Mouse (Mus musculus) forebrain, embryonic 10.5 days (tissue): Measurements from ENCODE around the gene Ckap4. TPM values are rescaled to one million over a fixed set of nuclear protein-coding genes. Genes with fewer than 3 reads are reported as not detected.
"Not testable (repeated sequence)": the region's sequence is repeated elsewhere in the genome, so short reads cannot be mapped to it uniquely, and the experiment has no call there.

ENCODE experiments used
- DNase-seq: peaks from one replicate; pipeline ENCODE4 v3.0.0-alpha.2; 2017; ENCODE audit warnings: low spot score; ENCODE audit errors: extremely low spot score
- H3K27ac ChIP-seq: fragments of 300-500 bp; sonication (generic); 2 replicates; pipeline ENCODE4 v1.5.1; 2016; ENCODE audit warnings: mild to moderate bottlenecking
- H3K27me3 ChIP-seq: fragments of 300-500 bp; sonication (generic); 2 replicates; pipeline ENCODE4 v1.6.1; 2016; ENCODE audit warnings: mild to moderate bottlenecking; ENCODE audit not compliant: poor library complexity, severe bottlenecking
- H3K36me3 ChIP-seq: fragments of 300-500 bp; sonication (generic); replicated peaks from 2 replicates; pipeline ENCODE4 v1.6.1; 2016; ENCODE audit warnings: mild to moderate bottlenecking, moderate library complexity
- H3K4me1 ChIP-seq: fragments of 300-500 bp; sonication (generic); 2 replicates; pipeline ENCODE4 v1.6.1; 2016
- H3K4me3 ChIP-seq: fragments of 300-500 bp; sonication (generic); 2 replicates; pipeline ENCODE4 v1.5.1; 2016; ENCODE audit warnings: mild to moderate bottlenecking, moderate library complexity
- H3K9me3 ChIP-seq: fragments of 300-500 bp; sonication (generic); 2 replicates; pipeline ENCODE4 v1.6.1; 2016; ENCODE audit warnings: mild to moderate bottlenecking, moderate library complexity
- WGBS: fragments of 180-500 bp; shearing (Covaris S2); methylation state at CpG from one replicate; pipeline ENCODE4 v1.1.7; 2016; 5-methylcytosine and 5-hydroxymethylcytosine counted together
- polyA plus RNA-seq: library from polyadenylated mRNA; unstranded; fragments of >200 nt; fragmentation: Nextera tagmentation; extraction: Ambion mirVana; gene quantifications from 2 replicates; pipeline ENCODE4 v1.2.1, GENCODE M21; 2016

The Ckap4 gene
- polyA plus RNA-seq, 1 experiment from 2014 or later: 50.7 TPM

- no peaks in the 10 kb centered on the region for H3K9me3 ChIP-seq
- no peak for DNase-seq
- no peaks in the 10 kb centered on the region for H3K36me3 ChIP-seq
- no peak overlapping the region for H3K4me3 ChIP-seq
- WGBS: 86% methylated on average over 11 of the region's 11 CpGs
- no peaks in the 10 kb centered on the region for H3K4me1 ChIP-seq
- no peaks in the 10 kb centered on the region for H3K27me3 ChIP-seq
- no peak overlapping the region for H3K27ac ChIP-seq
Observed at GRCm38 (mm10) chr10:84516414-84516927, 17.4 kb downstream of the Ckap4 start.

GRCm38 (mm10) chr10:84515980-84516379 is 17.9 kb downstream of the Ckap4 start:
- H3K27ac ChIP-seq, H3K36me3 ChIP-seq, H3K4me3 ChIP-seq, H3K27me3 ChIP-seq, H3K4me1 ChIP-seq, H3K9me3 ChIP-seq, DNase-seq: not testable (repeated sequence)
- 78% methylated on average over 1 of the region's 1 CpGs for WGBS

GRCm38 (mm10) chr10:84515512-84515950 is 18.3 kb downstream of the Ckap4 start:
- no peaks in the 10 kb centered on the region for H3K4me1 ChIP-seq
- DNase-seq: peak; percentile 63

GRCm38 (mm10) chr10:84514038-84514578 is 19.8 kb downstream of the Ckap4 start:
- peak; percentile 67 for DNase-seq
- Histone ChIP-seq H3K36me3 (no peaks in the 10 kb centered on the region), H3K27me3 (no peaks in the 10 kb centered on the region), H3K4me3 (no peak overlapping the region), H3K9me3 (no peaks in the 10 kb centered on the region), H3K4me1 (no peaks in the 10 kb centered on the region), H3K27ac (no peak overlapping the region)
- 49% methylated on average over 5 of the region's 5 CpGs for WGBS

More at GRCm38 (mm10) chr10:84515512-84515950, 18.3 kb downstream of the Ckap4 start:
- 31% methylated on average over 3 of the region's 3 CpGs for WGBS
- Histone ChIP-seq H3K9me3 (no peaks in the 10 kb centered on the region), H3K4me3 (no peak overlapping the region), H3K36me3 (no peaks in the 10 kb centered on the region), H3K27me3 (no peaks in the 10 kb centered on the region), H3K27ac (no peak overlapping the region)

GRCm38 (mm10) chr10:84512766-84513165 is 21.1 kb downstream of the Ckap4 start:
- no peak for DNase-seq
- no peak overlapping the region for H3K27ac ChIP-seq
- H3K27me3 ChIP-seq: no peaks in the 10 kb centered on the region
- H3K9me3 ChIP-seq: no peaks in the 10 kb centered on the region
- no peaks in the 10 kb centered on the region for H3K36me3 ChIP-seq
- no peak overlapping the region for H3K4me3 ChIP-seq
- H3K4me1 ChIP-seq: no peaks in the 10 kb centered on the region

GRCm38 (mm10) chr10:84508603-84509002 is 25.3 kb downstream of the Ckap4 start:
- DNase-seq: no peak
- no peak overlapping the region for H3K4me3 ChIP-seq
- H3K9me3 ChIP-seq: no peaks in the 10 kb centered on the region
- no peak overlapping the region for H3K27ac ChIP-seq
- no peaks in the 10 kb centered on the region for H3K27me3 ChIP-seq
- H3K36me3 ChIP-seq: no peaks in the 10 kb centered on the region
- 92% methylated on average over 1 of the region's 1 CpGs for WGBS
- no peaks in the 10 kb centered on the region for H3K4me1 ChIP-seq

GRCm38 (mm10) chr10:84498867-84499266 is 35.0 kb downstream of the Ckap4 start:
- peaks cover 4% of the 10 kb centered on the region; the same call in 1 of the 2 replicates for H3K4me1 ChIP-seq
- no peaks in the 10 kb centered on the region for H3K36me3 ChIP-seq
- no peak for DNase-seq
- H3K27me3 ChIP-seq: no peaks in the 10 kb centered on the region
- 79% methylated on average over 2 of the region's 2 CpGs for WGBS
- H3K27ac ChIP-seq: no peak overlapping the region
- H3K9me3 ChIP-seq: no peaks in the 10 kb centered on the region
- no peak overlapping the region for H3K4me3 ChIP-seq

- Histone ChIP-seq H3K9me3 (no peaks in the 10 kb centered on the region), H3K27ac (no peak overlapping the region), H3K4me3 (no peak overlapping the region), H3K36me3 (no peaks in the 10 kb centered on the region), H3K4me1 (no peaks in the 10 kb centered on the region), H3K27me3 (no peaks in the 10 kb centered on the region)
- 80% methylated on average over 2 of the region's 2 CpGs for WGBS
- DNase-seq: no peak
Observed at GRCm38 (mm10) chr10:84496805-84497204, 37.1 kb downstream of the Ckap4 start.

- Histone ChIP-seq H3K4me1 (no peaks in the 10 kb centered on the region), H3K9me3 (no peaks in the 10 kb centered on the region), H3K27me3 (no peaks in the 10 kb centered on the region), H3K4me3 (no peak overlapping the region), H3K27ac (no peak overlapping the region), H3K36me3 (no peaks in the 10 kb centered on the region)
- no peak for DNase-seq
- WGBS: 90% methylated on average over 7 of the region's 7 CpGs
Observed at GRCm38 (mm10) chr10:84494432-84494831, 39.4 kb downstream of the Ckap4 start.

GRCm38 (mm10) chr10:84490115-84490514 is 43.7 kb downstream of the Ckap4 start:
- no peaks in the 10 kb centered on the region for H3K4me1 ChIP-seq
- 94% methylated on average over 5 of the region's 5 CpGs for WGBS
- H3K36me3 ChIP-seq: no peaks in the 10 kb centered on the region
- no peaks in the 10 kb centered on the region for H3K27me3 ChIP-seq
- H3K9me3 ChIP-seq: no peaks in the 10 kb centered on the region
- H3K4me3 ChIP-seq: no peak overlapping the region
- DNase-seq: no peak
- no peak overlapping the region for H3K27ac ChIP-seq

- WGBS: 36% methylated on average over 6 of the region's 6 CpGs
- Histone ChIP-seq H3K36me3 (no peaks in the 10 kb centered on the region), H3K4me1 (no peaks in the 10 kb centered on the region), H3K9me3 (no peaks in the 10 kb centered on the region), H3K27ac (no peak overlapping the region), H3K27me3 (no peaks in the 10 kb centered on the region), H3K4me3 (no peak overlapping the region)
- DNase-seq: peak; percentile 38
Observed at GRCm38 (mm10) chr10:84488315-84488714, 45.5 kb downstream of the Ckap4 start.

- 82% methylated on average over 1 of the region's 1 CpGs for WGBS
Observed at GRCm38 (mm10) chr10:84484661-84485060, 49.2 kb downstream of the Ckap4 start.

GRCm38 (mm10) chr10:84483553-84483952 is 50.3 kb downstream of the Ckap4 start:
- peaks cover 29% of the 10 kb centered on the region for H3K4me1 ChIP-seq
- no peaks in the 10 kb centered on the region for H3K27me3 ChIP-seq
- DNase-seq: no peak
- 87% methylated on average over 3 of the region's 3 CpGs for WGBS
- no peak overlapping the region for H3K27ac ChIP-seq
- H3K4me3 ChIP-seq: no peak overlapping the region
- no peaks in the 10 kb centered on the region for H3K36me3 ChIP-seq
- no peaks in the 10 kb centered on the region for H3K9me3 ChIP-seq

More at GRCm38 (mm10) chr10:84484661-84485060, 49.2 kb downstream of the Ckap4 start:
- no peak for DNase-seq
- no peak overlapping the region for H3K27ac ChIP-seq
- H3K36me3 ChIP-seq: no peaks in the 10 kb centered on the region
- H3K4me1 ChIP-seq: peaks cover 18% of the 10 kb centered on the region
- H3K27me3 ChIP-seq: no peaks in the 10 kb centered on the region
- H3K4me3 ChIP-seq: no peak overlapping the region
- no peaks in the 10 kb centered on the region for H3K9me3 ChIP-seq

GRCm38 (mm10) chr10:84483069-84483468 is 50.8 kb downstream of the Ckap4 start:
- no peak for DNase-seq
- H3K9me3 ChIP-seq: no peaks in the 10 kb centered on the region
- H3K27ac ChIP-seq: no peak overlapping the region
- H3K36me3 ChIP-seq: no peaks in the 10 kb centered on the region
- H3K4me3 ChIP-seq: no peak overlapping the region
- no peaks in the 10 kb centered on the region for H3K27me3 ChIP-seq
- peaks cover 34% of the 10 kb centered on the region for H3K4me1 ChIP-seq
- 84% methylated on average over 2 of the region's 2 CpGs for WGBS
